Mouse (Mus musculus) left cerebral cortex, postnatal 14 days (tissue): Measurements from ENCODE around the gene Ceacam9. TPM values are rescaled to one million over a fixed set of nuclear protein-coding genes. Genes with fewer than 3 reads are reported as not detected.
A peak's percentile ranks its signal among the peaks of the same experiment; 100 is the strongest.

Experiments
- DNase-seq, 2 experiments: peaks; one replicate each; pipeline ENCODE4 v3.0.0; 2021 to 2022; ENCODE audit warnings: low spot score in 2 of 2, mixed read lengths in 1 of 2
- intact Hi-C: fragments of 180-260 bp; cut with DNase I; formaldehyde crosslinking; loops from one replicate; pipeline ENCODE4 v1.15.1; 2025
- total RNA-seq, 2 experiments: library from RNA; stranded (reverse); gene quantifications; 2 replicates each; pipeline ENCODE4 v1.2.3; 2021

Ceacam9 gene
- total RNA-seq, 2 experiments from 2014 or later, result not detected

- intact Hi-C loops, result loop anchor here (10.0 kb wide), 1 partner anchor 273 kb away; no protein-coding TSS in a partner anchor
- DNase-seq, result no peak
Measured at GRCm38 (mm10) chr7:16737606-16738072, 15.9 kb downstream of the Ceacam9 start.

GRCm38 (mm10) chr7:16738073-16738696 is 16.5 kb downstream of the Ceacam9 start, which contains the start of gene Ap2s1:
Ap2s1 (plus strand) TSS chr7:16738410.
- intact Hi-C loops, result loop anchor here (10.0 kb wide), 1 partner anchor 273 kb away; no protein-coding TSS in a partner anchor
- DNase-seq, result peak; percentile 98 to 99

- DNase-seq, result no peak
- intact Hi-C loops, result loop anchor here (10.0 kb wide), 1 partner anchor 274 kb away; no protein-coding TSS in a partner anchor
Measured at GRCm38 (mm10) chr7:16739056-16739604, 17.4 kb downstream of the Ceacam9 start.

DNA sequence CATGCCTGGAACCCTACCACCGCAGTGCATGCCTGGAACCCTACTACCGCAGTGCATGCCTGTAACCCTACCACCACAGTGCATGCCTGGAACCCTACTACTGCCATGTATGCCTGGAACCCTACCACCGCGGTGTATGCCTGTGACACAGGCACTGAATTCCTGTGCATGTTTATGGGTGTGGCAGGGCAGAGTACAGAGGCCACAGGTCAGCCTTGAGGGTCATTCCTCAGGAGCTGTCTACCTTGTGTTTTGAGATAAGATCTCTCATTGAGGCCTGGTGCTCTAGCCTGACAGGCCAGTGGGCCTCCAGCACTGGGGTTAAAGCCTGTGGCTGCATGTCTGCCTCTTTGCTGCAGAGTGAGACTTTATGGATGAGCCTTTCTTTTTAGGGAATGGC is 23.6 kb downstream of the Ceacam9 start:
- DNase-seq, result no peak
- intact Hi-C loops, result loop anchor here (5.0 kb wide), 1 partner anchor 67 kb away; no protein-coding TSS in a partner anchor

DNA sequence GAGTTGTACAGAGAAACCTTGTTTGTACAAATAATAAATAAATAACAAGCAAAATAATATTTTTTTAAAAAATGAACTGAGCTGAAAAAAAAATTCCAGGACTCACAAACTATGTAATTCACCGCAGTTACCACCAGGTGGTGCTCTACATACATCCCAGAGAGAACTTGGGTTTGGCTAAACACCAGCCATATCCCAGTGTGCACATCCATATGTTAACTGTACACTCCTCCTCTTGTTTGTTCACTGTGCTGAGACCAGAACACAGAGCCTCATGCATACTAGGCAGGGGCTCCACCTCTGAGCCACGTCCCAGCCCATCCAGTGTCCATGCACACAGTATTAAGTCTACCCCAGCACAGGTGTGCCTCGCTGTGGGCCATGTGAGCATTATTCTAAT is 24.4 kb downstream of the Ceacam9 start:
- intact Hi-C loops, result loop anchor here (5.0 kb wide), 1 partner anchor 66 kb away; no protein-coding TSS in a partner anchor
- peak; percentile 65 to 80 for DNase-seq

- intact Hi-C loops, result loop anchor here (5.0 kb wide), 1 partner anchor 65 kb away; no protein-coding TSS in a partner anchor
- DNase-seq, result no peak
Measured at GRCm38 (mm10) chr7:16747656-16748055, 25.9 kb downstream of the Ceacam9 start.

GRCm38 (mm10) chr7:16752016-16752415 is 30.3 kb downstream of the Ceacam9 start:
- DNase-seq, result peak in 1 of 2 experiments; percentile 52
- intact Hi-C loops, result no loop called here

DNA sequence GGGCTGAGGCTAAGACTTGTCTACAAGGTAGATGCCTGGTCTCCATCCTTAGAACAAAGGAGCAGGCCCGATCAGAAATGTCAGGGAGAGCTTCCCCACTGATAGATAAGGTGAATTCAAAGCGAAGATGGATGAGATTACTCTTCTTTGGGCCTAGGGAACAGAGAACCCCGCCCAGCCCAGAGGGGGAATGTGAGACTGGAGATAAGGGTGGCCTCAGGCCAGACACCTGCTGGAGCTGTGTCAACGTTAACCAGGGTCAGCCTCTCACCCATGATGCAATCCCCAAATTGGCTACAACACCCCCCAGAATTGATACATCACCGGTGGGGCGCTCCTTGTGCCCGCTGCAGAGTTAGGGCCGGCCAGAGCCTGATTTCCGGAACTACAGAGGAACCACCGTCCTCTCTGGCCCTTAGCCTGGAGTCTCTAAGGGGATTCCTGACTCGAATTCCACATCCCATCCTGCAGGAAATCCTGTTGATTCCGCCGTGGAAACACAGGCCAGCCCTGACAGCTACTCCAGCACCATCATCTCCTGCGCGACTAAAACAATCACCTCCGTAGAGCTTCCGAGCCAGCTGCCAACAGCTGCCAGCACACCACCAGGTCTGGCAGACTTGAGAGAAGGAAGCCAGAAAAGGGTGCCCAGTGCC is 33.8 kb downstream of the Ceacam9 start:
- DNase-seq, result no peak
- intact Hi-C loops, result no loop called here

DNA sequence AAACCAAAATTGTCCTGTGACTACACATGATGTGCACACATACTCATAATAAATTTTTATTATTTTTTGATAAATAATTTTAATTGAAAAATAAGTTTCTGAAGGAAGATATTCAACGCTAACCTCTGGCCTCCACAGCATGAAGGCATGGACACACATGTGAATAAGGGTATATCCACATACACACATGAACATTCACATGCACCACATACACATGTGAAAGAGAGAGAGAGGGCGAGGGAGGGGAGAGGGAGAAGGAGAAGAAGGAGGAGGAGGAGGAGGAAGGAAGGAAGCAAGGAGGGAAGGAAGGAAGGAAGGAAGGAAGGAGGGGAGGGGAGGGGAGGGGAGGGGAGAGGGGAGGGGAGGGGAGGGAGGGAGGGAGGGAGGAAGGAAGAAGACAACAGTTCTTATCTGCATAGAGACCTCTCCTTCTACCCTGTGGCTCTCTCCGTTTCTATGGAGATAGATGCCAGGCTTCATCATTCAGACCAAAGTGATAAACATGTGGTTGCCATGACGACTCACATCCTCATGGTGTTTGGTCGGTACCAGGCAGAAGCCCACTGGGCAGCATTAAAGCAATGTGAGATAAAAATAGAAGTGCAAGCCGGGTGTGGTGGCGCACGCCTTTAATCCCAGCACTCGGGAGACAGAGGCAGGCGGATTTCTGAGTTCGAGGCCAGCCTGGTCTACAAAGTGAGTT is 37.3 kb downstream of the Ceacam9 start:
- intact Hi-C loops, result no loop called here
- peak in 1 of 2 experiments; percentile 38 for DNase-seq

GRCm38 (mm10) chr7:16760292-16760691 is 38.6 kb downstream of the Ceacam9 start:
- DNase-seq, result no peak
- intact Hi-C loops, result loop anchor here (5.0 kb wide), 1 partner anchor 37 kb away; no protein-coding TSS in a partner anchor

DNA sequence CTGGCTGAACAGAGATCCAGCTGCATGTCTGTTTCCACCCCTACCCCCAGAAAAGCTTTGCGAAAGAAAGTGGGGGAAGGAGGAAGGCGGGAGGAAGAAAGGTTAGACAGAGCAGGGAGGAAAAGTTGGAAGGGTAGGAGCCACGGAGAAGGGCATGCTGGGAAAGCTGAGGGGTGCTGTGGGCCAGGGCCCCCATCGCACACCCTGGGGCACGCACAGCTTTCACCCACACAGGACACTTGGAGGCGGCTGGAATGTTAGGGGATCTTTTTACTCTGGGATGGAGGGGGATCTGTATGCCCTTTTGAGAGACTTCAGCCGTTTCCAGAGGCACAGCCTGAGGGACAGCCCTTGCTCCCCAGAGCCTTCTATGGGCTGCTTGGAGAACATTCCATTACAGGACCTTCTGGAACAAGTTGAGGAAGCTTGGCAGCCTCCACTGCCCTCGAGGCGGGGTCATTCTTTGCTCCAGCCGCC is 39.3 kb downstream of the Ceacam9 start:
- DNase-seq, result no peak
- intact Hi-C loops, result loop anchor here (5.0 kb wide), 1 partner anchor 36 kb away; no protein-coding TSS in a partner anchor

- DNase-seq, result no peak
- intact Hi-C loops, result loop anchor here (5.0 kb wide), 1 partner anchor 36 kb away; no protein-coding TSS in a partner anchor
Measured at GRCm38 (mm10) chr7:16761630-16762029, 39.9 kb downstream of the Ceacam9 start.

DNA sequence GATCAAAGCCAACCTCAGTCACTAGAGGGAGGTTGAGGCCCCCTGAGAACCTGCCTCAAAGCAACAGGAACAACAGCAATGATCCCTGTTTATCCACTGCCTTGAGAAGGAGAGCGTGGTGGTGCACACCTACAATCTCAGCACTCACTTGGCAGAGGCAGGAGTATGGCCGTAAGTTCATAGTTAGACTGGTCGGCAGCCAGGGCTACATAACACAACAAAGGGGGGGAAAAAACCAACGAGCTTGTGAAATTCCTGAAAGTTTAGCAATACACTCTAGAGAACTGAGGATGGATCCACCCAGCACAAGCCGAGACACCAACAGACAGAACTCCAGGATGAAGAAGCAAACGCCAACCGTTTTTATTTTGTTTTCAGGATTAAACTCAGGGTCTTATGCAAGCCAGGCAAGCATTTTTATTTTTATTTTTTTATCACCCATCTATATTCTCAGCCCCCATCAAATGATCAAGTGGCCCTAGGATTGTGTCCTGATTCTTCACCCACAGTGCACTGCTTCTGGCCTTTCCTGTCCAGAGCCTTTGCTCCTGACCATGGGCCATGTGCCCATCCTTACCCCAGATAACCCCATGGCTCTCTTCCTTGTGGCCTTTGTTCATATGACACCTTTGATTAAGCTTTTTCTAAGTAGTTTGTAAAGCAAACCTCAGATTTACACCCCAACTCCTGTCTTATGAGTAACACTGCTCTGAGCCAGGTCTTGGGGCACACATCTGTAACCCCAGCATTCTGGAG is 41.9 kb downstream of the Ceacam9 start:
- intact Hi-C loops, result loop anchor here (5.0 kb wide), 1 partner anchor 34 kb away; no protein-coding TSS in a partner anchor
- DNase-seq, result no peak

GRCm38 (mm10) chr7:16766443-16766842 is 44.7 kb downstream of the Ceacam9 start:
- no peak for DNase-seq
- intact Hi-C loops, result no loop called here

Other genes with a start within 250 kb of the Ceacam9 start
- 10 to 100 TPM; 13.4 to 14.8 TPM for gene Npas1, start 244.2 kb upstream of the Ceacam9 start, total RNA-seq
- 100 to 1,000 TPM; 138 to 148 TPM for gene Arhgap35, start 106.9 kb upstream of the Ceacam9 start, total RNA-seq
- gene Ceacam15, start 46.2 kb upstream of the Ceacam9 start, total RNA-seq, result not detected
- 100 to 1,000 TPM; 349 to 363 TPM for gene Ap2s1, start 16.5 kb downstream of the Ceacam9 start, total RNA-seq
- 1 to 10 TPM; 3.8 to 5.7 TPM for gene Slc1a5, start 59.4 kb downstream of the Ceacam9 start, total RNA-seq
- 100 to 1,000 TPM; 333 to 347 TPM for gene Strn4, start 94.0 kb downstream of the Ceacam9 start, total RNA-seq
- gene Fkrp, start 94.8 kb downstream of the Ceacam9 start, total RNA-seq, result 10 to 100 TPM; 50.3 to 57.2 TPM
- 1 to 10 TPM; 9.0 to 9.3 TPM for gene Prkd2, start 121.0 kb downstream of the Ceacam9 start, total RNA-seq
- 100 to 1,000 TPM; 130 to 141 TPM for gene Dact3, start 153.4 kb downstream of the Ceacam9 start, total RNA-seq
- gene Gng8, start 169.9 kb downstream of the Ceacam9 start, total RNA-seq, result 1 to 10 TPM; 1.2 to 1.5 TPM
- gene Ptgir, start 184.6 kb downstream of the Ceacam9 start, total RNA-seq, result under 1 TPM in 1 of 2 experiments, not detected in 1; 0.11 TPM
- gene Calm3, start 202.2 kb downstream of the Ceacam9 start, total RNA-seq, result 1,000 to 10,000 TPM; 2,088 to 2,136 TPM
- 100 to 1,000 TPM; 215 to 249 TPM for gene Pnmal2, start 222.8 kb downstream of the Ceacam9 start, total RNA-seq
- gene Pnmal1, start 237.8 kb downstream of the Ceacam9 start, total RNA-seq, result 10 to 100 TPM; 85.4 to 91.6 TPM